Mouse (Mus musculus) embryonic facial prominence, embryonic 12.5 days (tissue): ENCODE data around the gene Rwdd2b. TPM values are rescaled to one million over a fixed set of nuclear protein-coding genes. Genes with fewer than 3 reads are reported as not detected.

Experiments
- ATAC-seq: fragments of 200-750 bp; cut with Nextera tagmentation; 2 replicates; pipeline ENCODE4 v1.8.0; 2017; ENCODE audit not compliant: insufficient number of reproducible peaks, insufficient read depth, low FRiP score, low TSS enrichment
- H3K27ac ChIP-seq: fragments of 300-500 bp; sonication (generic); 2 replicates; pipeline ENCODE4 v1.5.1; 2016; ENCODE audit warnings: mild to moderate bottlenecking
- H3K27me3 ChIP-seq: fragments of 300-500 bp; sonication (generic); 2 replicates; pipeline ENCODE4 v1.6.1; 2016; ENCODE audit warnings: mild to moderate bottlenecking, moderate library complexity
- H3K36me3 ChIP-seq: fragments of 300-500 bp; sonication (generic); 2 replicates; pipeline ENCODE4 v1.6.1; 2016; ENCODE audit warnings: mild to moderate bottlenecking
- H3K4me1 ChIP-seq: fragments of 300-500 bp; sonication (generic); 2 replicates; pipeline ENCODE4 v1.6.1; 2016
- H3K4me2 ChIP-seq: fragments of 300-500 bp; sonication (generic); replicated peaks from 2 replicates; pipeline ENCODE4 v1.6.1; 2016; ENCODE audit warnings: mild to moderate bottlenecking, moderate library complexity
- H3K4me3 ChIP-seq: fragments of 300-500 bp; sonication (generic); 2 replicates; pipeline ENCODE4 v1.5.1; 2016; ENCODE audit warnings: mild to moderate bottlenecking
- H3K9ac ChIP-seq: fragments of 300-500 bp; sonication (generic); 2 replicates; pipeline ENCODE4 v1.6.1; 2016; ENCODE audit warnings: mild to moderate bottlenecking, moderate library complexity
- H3K9me3 ChIP-seq: fragments of 300-500 bp; sonication (generic); 2 replicates; pipeline ENCODE4 v1.6.1; 2016; ENCODE audit warnings: mild to moderate bottlenecking, moderate library complexity
- WGBS: fragments of 180-500 bp; shearing (Covaris S2); methylation state at CpG from one replicate; pipeline ENCODE4 v1.1.7; 2016; 5-methylcytosine and 5-hydroxymethylcytosine counted together
- polyA plus RNA-seq: library from polyadenylated mRNA; unstranded; fragments of >200 nt; fragmentation: Nextera tagmentation; extraction: Ambion mirVana; gene quantifications from 2 replicates; pipeline ENCODE4 v1.2.1, GENCODE M21; 2016

The Rwdd2b gene
- polyA plus RNA-seq, 1 experiment from 2014 or later, result 12.1 TPM

GRCm38 (mm10) chr16:87443245-87443644 is 2.9 kb upstream of the Rwdd2b start:
- H3K9ac ChIP-seq, result no peak overlapping the region
- ATAC-seq, result no peak

GRCm38 (mm10) chr16:87442291-87442690 is 1.9 kb upstream of the Rwdd2b start:
- H3K27me3 ChIP-seq, result no peaks in the 10 kb centered on the region
- WGBS, result 58% methylated on average over 5 of the region's 5 CpGs
- no peaks in the 10 kb centered on the region for H3K9me3 ChIP-seq
- no peak overlapping the region for H3K9ac ChIP-seq
- H3K4me1 ChIP-seq, result peaks cover 6% of the 10 kb centered on the region; the same call in 1 of the 2 replicates
- H3K27ac ChIP-seq, result no peak overlapping the region
- no peaks in the 10 kb centered on the region for H3K36me3 ChIP-seq
- H3K4me2 ChIP-seq, result no peak overlapping the region
- no peak overlapping the region for H3K4me3 ChIP-seq
- no peak for ATAC-seq

More at GRCm38 (mm10) chr16:87443245-87443644, 2.9 kb upstream of the Rwdd2b start:
- no peak overlapping the region for H3K4me3 ChIP-seq
- no peaks in the 10 kb centered on the region for H3K27me3 ChIP-seq
- no peaks in the 10 kb centered on the region for H3K9me3 ChIP-seq
- H3K4me1 ChIP-seq, result peaks cover 6% of the 10 kb centered on the region; the same call in 1 of the 2 replicates
- no peak overlapping the region for H3K27ac ChIP-seq
- no peak overlapping the region for H3K4me2 ChIP-seq
- no peaks in the 10 kb centered on the region for H3K36me3 ChIP-seq

- H3K9ac ChIP-seq, result peak overlapping the region; percentile 80
- H3K4me1 ChIP-seq, result peaks cover 6% of the 10 kb centered on the region; the same call in 1 of the 2 replicates
- peak overlapping the region; percentile 74 for H3K4me3 ChIP-seq
- ATAC-seq, result no peak
- H3K27me3 ChIP-seq, result no peaks in the 10 kb centered on the region
- no peaks in the 10 kb centered on the region; the same call in 1 of the 2 replicates for H3K36me3 ChIP-seq
- no peak overlapping the region for H3K27ac ChIP-seq
- H3K4me2 ChIP-seq, result peak overlapping the region; percentile 75
- H3K9me3 ChIP-seq, result no peaks in the 10 kb centered on the region
- WGBS, result 26% methylated on average over 9 of the region's 9 CpGs
These were observed 716 bp upstream of the Rwdd2b start for GRCm38 (mm10) chr16:87441089-87441488.

- WGBS, result 91% methylated on average over 8 of the region's 8 CpGs
- Histone ChIP-seq H3K36me3 (no peaks in the 10 kb centered on the region; the same call in 1 of the 2 replicates), H3K27me3 (no peaks in the 10 kb centered on the region), H3K27ac (no peak overlapping the region), H3K9me3 (no peaks in the 10 kb centered on the region), H3K4me2 (no peak overlapping the region), H3K4me3 (no peak overlapping the region), H3K9ac (no peak overlapping the region), H3K4me1 (peaks cover 6% of the 10 kb centered on the region; the same call in 1 of the 2 replicates)
- no peak for ATAC-seq
These were observed 1.7 kb downstream of the Rwdd2b start for GRCm38 (mm10) chr16:87438697-87439096.

- WGBS, result 95% methylated on average over 21 of the region's 21 CpGs
- no peaks in the 10 kb centered on the region for H3K9me3 ChIP-seq
- H3K9ac ChIP-seq, result no peak overlapping the region
- no peak overlapping the region for H3K27ac ChIP-seq
- H3K36me3 ChIP-seq, result no peaks in the 10 kb centered on the region; the same call in 1 of the 2 replicates
- no peak overlapping the region for H3K4me2 ChIP-seq
- H3K4me3 ChIP-seq, result no peak overlapping the region
- no peaks in the 10 kb centered on the region for H3K27me3 ChIP-seq
- H3K4me1 ChIP-seq, result peaks cover 6% of the 10 kb centered on the region; the same call in 1 of the 2 replicates
- no peak for ATAC-seq
These were observed 3.3 kb downstream of the Rwdd2b start for GRCm38 (mm10) chr16:87437096-87437495.

GRCm38 (mm10) chr16:87435411-87436205 is 4.8 kb downstream of the Rwdd2b start:
- ATAC-seq, result no peak
- Histone ChIP-seq H3K27ac (no peak overlapping the region), H3K36me3 (no peaks in the 10 kb centered on the region; the same call in 1 of the 2 replicates), H3K4me2 (no peak overlapping the region), H3K4me3 (no peak overlapping the region), H3K9me3 (no peaks in the 10 kb centered on the region), H3K4me1 (peaks cover 6% of the 10 kb centered on the region; the same call in 1 of the 2 replicates), H3K27me3 (no peaks in the 10 kb centered on the region), H3K9ac (no peak overlapping the region)
- WGBS, result 82% methylated on average over 13 of the region's 13 CpGs

GRCm38 (mm10) chr16:87434946-87435345 is 5.4 kb downstream of the Rwdd2b start:
- Histone ChIP-seq H3K36me3 (no peaks in the 10 kb centered on the region; the same call in 1 of the 2 replicates), H3K4me2 (no peak overlapping the region), H3K4me3 (no peak overlapping the region), H3K4me1 (peaks cover 6% of the 10 kb centered on the region; the same call in 1 of the 2 replicates), H3K27me3 (no peaks in the 10 kb centered on the region), H3K9ac (no peak overlapping the region), H3K27ac (no peak overlapping the region), H3K9me3 (no peaks in the 10 kb centered on the region)
- 87% methylated on average over 6 of the region's 6 CpGs for WGBS
- no peak for ATAC-seq

- H3K4me3 ChIP-seq, result no peak overlapping the region
- H3K4me2 ChIP-seq, result no peak overlapping the region
- ATAC-seq, result no peak
- no peaks in the 10 kb centered on the region for H3K27me3 ChIP-seq
- no peaks in the 10 kb centered on the region; the same call in 1 of the 2 replicates for H3K36me3 ChIP-seq
- H3K9me3 ChIP-seq, result no peaks in the 10 kb centered on the region
- no peak overlapping the region for H3K27ac ChIP-seq
- H3K9ac ChIP-seq, result no peak overlapping the region
- 91% methylated on average over 7 of the region's 7 CpGs for WGBS
- H3K4me1 ChIP-seq, result peaks cover 6% of the 10 kb centered on the region; the same call in 1 of the 2 replicates
These were observed 6.1 kb downstream of the Rwdd2b start for GRCm38 (mm10) chr16:87434266-87434665.

- Histone ChIP-seq H3K36me3 (no peaks in the 10 kb centered on the region; the same call in 1 of the 2 replicates), H3K4me2 (peak within 1 kb of the TSS; percentile 88), H3K4me3 (peak within 1 kb of the TSS; percentile 92), H3K9ac (peak within 1 kb of the TSS; percentile 77), H3K27ac (peak within 1 kb of the TSS; percentile 50; the same call in 1 of the 2 replicates), H3K27me3 (no peaks in the 10 kb centered on the region), H3K4me1 (peaks cover 6% of the 10 kb centered on the region; the same call in 1 of the 2 replicates), H3K9me3 (no peaks in the 10 kb centered on the region)
- under 1% methylated on average over 56 of the region's 56 CpGs for WGBS
- peak; percentile 98 for ATAC-seq
These were observed 8.1 kb downstream of the Rwdd2b start, which contains the start of gene Ltn1 for GRCm38 (mm10) chr16:87432033-87432814. TSS of gene Ltn1 (minus strand) at chr16:87432612.

- WGBS, result 96% methylated on average over 8 of the region's 8 CpGs
- Histone ChIP-seq H3K36me3 (peaks cover 40% of the 10 kb centered on the region), H3K4me1 (peaks cover 6% of the 10 kb centered on the region; the same call in 1 of the 2 replicates), H3K4me2 (no peak overlapping the region), H3K4me3 (no peak overlapping the region), H3K27ac (no peak overlapping the region), H3K9ac (no peak overlapping the region), H3K27me3 (no peaks in the 10 kb centered on the region), H3K9me3 (no peaks in the 10 kb centered on the region)
- no peak for ATAC-seq
These were observed 12.9 kb downstream of the Rwdd2b start for GRCm38 (mm10) chr16:87427516-87427915.

- no peak overlapping the region for H3K9ac ChIP-seq
- no peak overlapping the region for H3K4me3 ChIP-seq
- H3K27ac ChIP-seq, result no peak overlapping the region
- no peak for ATAC-seq
- 95% methylated on average over 8 of the region's 8 CpGs for WGBS
- H3K36me3 ChIP-seq, result peaks cover 91% of the 10 kb centered on the region
- peaks cover 11% of the 10 kb centered on the region; the same call in 1 of the 2 replicates for H3K9me3 ChIP-seq
- no peaks in the 10 kb centered on the region for H3K4me1 ChIP-seq
- H3K4me2 ChIP-seq, result no peak overlapping the region
- no peaks in the 10 kb centered on the region for H3K27me3 ChIP-seq
These were observed 19.7 kb downstream of the Rwdd2b start for GRCm38 (mm10) chr16:87420662-87421061.
